Mouse (Mus musculus) limb, embryonic 13.5 days (tissue): ENCODE data around the gene St5. TPM values are rescaled to one million over a fixed set of nuclear protein-coding genes. Genes with fewer than 3 reads are reported as not detected.

Source experiments
- microRNA-seq: library from miRNA; unstranded; fragments of <30 nt; microRNA quantifications from one replicate; pipeline ENCODE4, GENCODE M21; 2016
- polyA plus RNA-seq: library from polyadenylated mRNA; unstranded; fragments of >200 nt; fragmentation: Nextera tagmentation; extraction: Ambion mirVana; gene quantifications from 2 replicates; pipeline ENCODE4 v1.2.1, GENCODE M21; 2015

St5 gene
- polyA plus RNA-seq, 1 experiment from 2014 or later: 47.3 TPM

Small RNA genes within 50 kb of the gene (microRNA-seq; reads per million reads assigned to microRNA genes)
- gene Gm47284: not detected

Other genes with a start within 250 kb of the St5 start
- 0.04 and 0.05 TPM in 2 replicates for gene Trim66, start 195.5 kb downstream of the St5 start, polyA plus RNA-seq
- 141 and 145 TPM in 2 replicates for gene Rpl27a, start 184.5 kb downstream of the St5 start, polyA plus RNA-seq
- gene Akip1, start 85 bp upstream of the St5 start, polyA plus RNA-seq: 33.3 and 37.8 TPM in 2 replicates
- gene BC051019, start 20.2 kb upstream of the St5 start, polyA plus RNA-seq: 0.19 TPM in 2 replicates
- gene Ascl3, start 28.1 kb upstream of the St5 start, polyA plus RNA-seq: not detected in 2 replicates
- gene Tmem9b, start 49.3 kb upstream of the St5 start, polyA plus RNA-seq: 46.8 and 47.8 TPM in 2 replicates
- gene Nrip3, start 78.4 kb upstream of the St5 start, polyA plus RNA-seq: 0.49 and 0.73 TPM in 2 replicates
- gene Scube2, start 162.1 kb upstream of the St5 start, polyA plus RNA-seq: 4.5 and 6.5 TPM in 2 replicates